Mouse (Mus musculus): Measurements from ENCODE around the gene Dock2. TPM values are rescaled to one million over a fixed set of nuclear protein-coding genes. Genes with fewer than 3 reads are reported as not detected.
"Not testable (repeated sequence)": the region's sequence is repeated elsewhere in the genome, so short reads cannot be mapped to it uniquely, and the experiment has no call there.

Gene Dock2
- polyA plus RNA-seq (2015; fragmentation: Nextera tagmentation; extraction: Ambion mirVana): 0.55 and 0.72 TPM in 2 replicates

GRCm38 (mm10) chr11:34783587-34784043 is at the start of gene Dock2:
Gene Dock2, minus strand, starts transcription at chr11:34783892.
- Histone ChIP-seq H3K9me3 (replicated peaks; ENCODE audit: control insufficient read depth, low read length, poor library complexity, severe bottlenecking) (no peaks in the 10 kb centered on the region), H3K9ac (ENCODE audit: low read depth, low read length) (no peak within 1 kb of the TSS), H3K36me3 (ENCODE audit: control insufficient read depth, insufficient read depth, low read length) (no peaks in the 10 kb centered on the region), H3K27me3 (ENCODE audit: control insufficient read depth, insufficient read depth, low read depth, low read length) (no peaks in the 10 kb centered on the region), H3K4me2 (ENCODE audit: low read length) (no peak within 1 kb of the TSS), H3K4me1 (ENCODE audit: control insufficient read depth, insufficient read depth, low read length) (no peaks in the 10 kb centered on the region), H3K4me3 (ENCODE audit: low read depth, low read length) (no peak within 1 kb of the TSS), H3K27ac (ENCODE audit: low read length) (no peak within 1 kb of the TSS)
- no peak for ATAC-seq
- 88% methylated on average over 12 of the region's 12 CpGs for whole genome bisulfite sequencing

- H3K27ac ChIP-seq (ENCODE audit: low read length): no peak overlapping the region
- no peaks in the 10 kb centered on the region for H3K36me3 ChIP-seq (ENCODE audit: control insufficient read depth, insufficient read depth, low read length)
- ATAC-seq: peak; percentile 43
- no peaks in the 10 kb centered on the region for H3K27me3 ChIP-seq (ENCODE audit: control insufficient read depth, insufficient read depth, low read depth, low read length)
- H3K9me3 ChIP-seq (replicated peaks; ENCODE audit: control insufficient read depth, low read length, poor library complexity, severe bottlenecking): no peaks in the 10 kb centered on the region
- 8% methylated on average over 4 of the region's 5 CpGs for WGBS
- H3K4me1 ChIP-seq (ENCODE audit: control insufficient read depth, insufficient read depth, low read length): peaks cover 10% of the 10 kb centered on the region
- peak overlapping the region; percentile 36 for H3K9ac ChIP-seq (ENCODE audit: low read depth, low read length)
- H3K4me3 ChIP-seq (ENCODE audit: low read depth, low read length): peak overlapping the region; percentile 60
- peak overlapping the region; percentile 95 for H3K4me2 ChIP-seq (ENCODE audit: low read length)
Observed at GRCm38 (mm10) chr11:34832678-34833077, 49.0 kb upstream of the Dock2 start.

GRCm38 (mm10) chr11:34827803-34828202 is 44.1 kb upstream of the Dock2 start:
- Histone ChIP-seq H3K27ac (ENCODE audit: low read length) (no peak overlapping the region), H3K4me3 (ENCODE audit: low read depth, low read length) (no peak overlapping the region), H3K27me3 (ENCODE audit: control insufficient read depth, insufficient read depth, low read depth, low read length) (no peaks in the 10 kb centered on the region), H3K4me2 (ENCODE audit: low read length) (no peak overlapping the region), H3K4me1 (ENCODE audit: control insufficient read depth, insufficient read depth, low read length) (peaks cover 3% of the 10 kb centered on the region), H3K9me3 (replicated peaks; ENCODE audit: control insufficient read depth, low read length, poor library complexity, severe bottlenecking) (no peaks in the 10 kb centered on the region), H3K36me3 (ENCODE audit: control insufficient read depth, insufficient read depth, low read length) (no peaks in the 10 kb centered on the region), H3K9ac (ENCODE audit: low read depth, low read length) (no peak overlapping the region)
- WGBS: 93% methylated on average over 3 of the region's 3 CpGs
- ATAC-seq: no peak

- H3K27ac ChIP-seq (ENCODE audit: low read length): no peak overlapping the region
- no peaks in the 10 kb centered on the region for H3K36me3 ChIP-seq (ENCODE audit: control insufficient read depth, insufficient read depth, low read length)
- no peak overlapping the region for H3K4me3 ChIP-seq (ENCODE audit: low read depth, low read length)
- no peaks in the 10 kb centered on the region for H3K9me3 ChIP-seq (replicated peaks; ENCODE audit: control insufficient read depth, low read length, poor library complexity, severe bottlenecking)
- no peak overlapping the region for H3K9ac ChIP-seq (ENCODE audit: low read depth, low read length)
- no peaks in the 10 kb centered on the region for H3K27me3 ChIP-seq (ENCODE audit: control insufficient read depth, insufficient read depth, low read depth, low read length)
- no peak for ATAC-seq
- 88% methylated on average over 2 of the region's 2 CpGs for WGBS
- H3K4me2 ChIP-seq (ENCODE audit: low read length): no peak overlapping the region
- H3K4me1 ChIP-seq (ENCODE audit: control insufficient read depth, insufficient read depth, low read length): no peaks in the 10 kb centered on the region
Observed at GRCm38 (mm10) chr11:34826940-34827339, 43.2 kb upstream of the Dock2 start.

GRCm38 (mm10) chr11:34824791-34825190 is 41.1 kb upstream of the Dock2 start:
- Histone ChIP-seq H3K36me3 (ENCODE audit: control insufficient read depth, insufficient read depth, low read length) (no peaks in the 10 kb centered on the region), H3K4me2 (ENCODE audit: low read length) (no peak overlapping the region), H3K9ac (ENCODE audit: low read depth, low read length) (no peak overlapping the region), H3K4me1 (ENCODE audit: control insufficient read depth, insufficient read depth, low read length) (no peaks in the 10 kb centered on the region), H3K9me3 (replicated peaks; ENCODE audit: control insufficient read depth, low read length, poor library complexity, severe bottlenecking) (no peaks in the 10 kb centered on the region), H3K4me3 (ENCODE audit: low read depth, low read length) (no peak overlapping the region), H3K27ac (ENCODE audit: low read length) (no peak overlapping the region), H3K27me3 (ENCODE audit: control insufficient read depth, insufficient read depth, low read depth, low read length) (no peaks in the 10 kb centered on the region)
- ATAC-seq: no peak
- 94% methylated on average over 4 of the region's 4 CpGs for WGBS

- Histone ChIP-seq H3K27me3 (ENCODE audit: control insufficient read depth, insufficient read depth, low read depth, low read length) (no peaks in the 10 kb centered on the region), H3K4me1 (ENCODE audit: control insufficient read depth, insufficient read depth, low read length) (peaks cover 4% of the 10 kb centered on the region; the same call in 1 of the 2 replicates), H3K9ac (ENCODE audit: low read depth, low read length) (no peak overlapping the region), H3K4me2 (ENCODE audit: low read length) (no peak overlapping the region), H3K36me3 (ENCODE audit: control insufficient read depth, insufficient read depth, low read length) (no peaks in the 10 kb centered on the region), H3K9me3 (replicated peaks; ENCODE audit: control insufficient read depth, low read length, poor library complexity, severe bottlenecking) (no peaks in the 10 kb centered on the region), H3K27ac (ENCODE audit: low read length) (no peak overlapping the region), H3K4me3 (ENCODE audit: low read depth, low read length) (no peak overlapping the region)
- ATAC-seq: no peak
- 6% methylated on average over 2 of the region's 2 CpGs for WGBS
Observed at GRCm38 (mm10) chr11:34814767-34815166, 31.1 kb upstream of the Dock2 start.

- Histone ChIP-seq H3K27me3 (ENCODE audit: control insufficient read depth, insufficient read depth, low read depth, low read length) (no peaks in the 10 kb centered on the region), H3K9me3 (replicated peaks; ENCODE audit: control insufficient read depth, low read length, poor library complexity, severe bottlenecking) (no peaks in the 10 kb centered on the region), H3K27ac (ENCODE audit: low read length) (no peak overlapping the region), H3K36me3 (ENCODE audit: control insufficient read depth, insufficient read depth, low read length) (no peaks in the 10 kb centered on the region), H3K4me3 (ENCODE audit: low read depth, low read length) (no peak overlapping the region), H3K4me1 (ENCODE audit: control insufficient read depth, insufficient read depth, low read length) (peaks cover 4% of the 10 kb centered on the region; the same call in 1 of the 2 replicates), H3K4me2 (ENCODE audit: low read length) (no peak overlapping the region), H3K9ac (ENCODE audit: low read depth, low read length) (no peak overlapping the region)
- no peak for ATAC-seq
- 81% methylated on average over 6 of the region's 6 CpGs for WGBS
Observed at GRCm38 (mm10) chr11:34814319-34814718, 30.6 kb upstream of the Dock2 start.

GRCm38 (mm10) chr11:34805026-34805425 is 21.3 kb upstream of the Dock2 start:
- 80% methylated on average over 4 of the region's 4 CpGs for WGBS
- not testable (repeated sequence) for ATAC-seq; H3K4me2 ChIP-seq (ENCODE audit: low read length); H3K36me3 ChIP-seq (ENCODE audit: control insufficient read depth, insufficient read depth, low read length); H3K4me3 ChIP-seq (ENCODE audit: low read depth, low read length); H3K27me3 ChIP-seq (ENCODE audit: control insufficient read depth, insufficient read depth, low read depth, low read length); H3K4me1 ChIP-seq (ENCODE audit: control insufficient read depth, insufficient read depth, low read length); H3K9me3 ChIP-seq (replicated peaks; ENCODE audit: control insufficient read depth, low read length, poor library complexity, severe bottlenecking); H3K9ac ChIP-seq (ENCODE audit: low read depth, low read length); H3K27ac ChIP-seq (ENCODE audit: low read length)

GRCm38 (mm10) chr11:34798066-34798465 is 14.4 kb upstream of the Dock2 start:
- not testable (repeated sequence) for H3K9ac ChIP-seq (ENCODE audit: low read depth, low read length); H3K4me1 ChIP-seq (ENCODE audit: control insufficient read depth, insufficient read depth, low read length); H3K27me3 ChIP-seq (ENCODE audit: control insufficient read depth, insufficient read depth, low read depth, low read length); H3K36me3 ChIP-seq (ENCODE audit: control insufficient read depth, insufficient read depth, low read length); H3K4me2 ChIP-seq (ENCODE audit: low read length); H3K4me3 ChIP-seq (ENCODE audit: low read depth, low read length); ATAC-seq; H3K9me3 ChIP-seq (replicated peaks; ENCODE audit: control insufficient read depth, low read length, poor library complexity, severe bottlenecking); H3K27ac ChIP-seq (ENCODE audit: low read length)
- WGBS: 61% methylated on average over 8 of the region's 8 CpGs

Measured in midbrain, embryonic 16.5 days (tissue).